Mouse (Mus musculus) ES-Bruce4 (cell line): Measurements from ENCODE around the gene Galnt6. TPM values are rescaled to one million over a fixed set of nuclear protein-coding genes. Genes with fewer than 3 reads are reported as not detected.
A peak's percentile ranks its signal among the peaks of the same experiment; 100 is the strongest.

ENCODE experiments used
- H3K27ac ChIP-seq: 2 replicates; pipeline ENCODE4 v1.5.1; 2012; ENCODE audit warnings: low read length, inconsistent platforms; ENCODE audit not compliant: insufficient read depth
- H3K27me3 ChIP-seq: 2 replicates; pipeline ENCODE4 v1.6.1; 2012; ENCODE audit warnings: mild to moderate bottlenecking, low read length, inconsistent platforms; ENCODE audit not compliant: control insufficient read depth, poor library complexity, insufficient read depth, severe bottlenecking
- H3K36me3 ChIP-seq: 2 replicates; pipeline ENCODE4 v1.6.1; 2012; ENCODE audit warnings: inconsistent platforms, mild to moderate bottlenecking, low read length, moderate library complexity; ENCODE audit not compliant: control insufficient read depth, poor library complexity, insufficient read depth, severe bottlenecking
- H3K4me1 ChIP-seq: one replicate; pipeline ENCODE4 v1.8.1; 2011; ENCODE audit warnings: low read length; ENCODE audit not compliant: control insufficient read depth, insufficient read depth
- H3K4me3 ChIP-seq: 2 replicates; pipeline ENCODE4 v1.5.1; 2011; ENCODE audit warnings: low read depth, mild to moderate bottlenecking, low read length
- H3K9ac ChIP-seq: 2 replicates; pipeline ENCODE4 v1.6.1; 2012; ENCODE audit warnings: low read depth, mild to moderate bottlenecking, inconsistent platforms; ENCODE audit not compliant: poor library complexity, severe bottlenecking
- H3K9me3 ChIP-seq: replicated peaks from 2 replicates; pipeline ENCODE4 v1.6.1; 2012; ENCODE audit warnings: mild to moderate bottlenecking, low read length, inconsistent platforms; ENCODE audit not compliant: control insufficient read depth, poor library complexity, insufficient read depth, severe bottlenecking
- CTCF ChIP-seq: IDR thresholded peaks from one replicate; pipeline ENCODE4 v1.8.1; 2011; ENCODE audit warnings: low read depth, low read length
- EP300 ChIP-seq: IDR thresholded peaks from 2 replicates; pipeline ENCODE4 v1.6.1; 2011; ENCODE audit warnings: low read depth, low read length; ENCODE audit not compliant: insufficient read depth
- POLR2A ChIP-seq: IDR thresholded peaks from one replicate; pipeline ENCODE4 v1.8.1; 2011; ENCODE audit warnings: low read length; ENCODE audit not compliant: insufficient read depth
- polyA plus RNA-seq: library from polyadenylated mRNA; stranded (reverse); fragments of >200 nt; gene quantifications from 2 replicates; pipeline ENCODE4 v1.2.4, GENCODE M21; 2011; ENCODE audit warnings: low read depth; ENCODE audit not compliant: missing spikeins, insufficient read depth, insufficient read length

Galnt6 gene
- polyA plus RNA-seq, 1 experiment, result 28.1 TPM

- no peak overlapping the region for H3K4me3 ChIP-seq
- H3K27ac ChIP-seq, result no peak overlapping the region
- H3K9ac ChIP-seq, result no peak overlapping the region
- H3K36me3 ChIP-seq, result no peaks in the 10 kb centered on the region
- peaks cover 3% of the 10 kb centered on the region for H3K4me1 ChIP-seq
- H3K27me3 ChIP-seq, result no peaks in the 10 kb centered on the region
- no peaks in the 10 kb centered on the region for H3K9me3 ChIP-seq
- TF ChIP-seq EP300, result no peak
- TF ChIP-seq POLR2A, result no peak
- no peak for TF ChIP-seq CTCF
Observed at GRCm38 (mm10) chr15:100675486-100675885, 53.7 kb downstream of the Galnt6 start.

DNA sequence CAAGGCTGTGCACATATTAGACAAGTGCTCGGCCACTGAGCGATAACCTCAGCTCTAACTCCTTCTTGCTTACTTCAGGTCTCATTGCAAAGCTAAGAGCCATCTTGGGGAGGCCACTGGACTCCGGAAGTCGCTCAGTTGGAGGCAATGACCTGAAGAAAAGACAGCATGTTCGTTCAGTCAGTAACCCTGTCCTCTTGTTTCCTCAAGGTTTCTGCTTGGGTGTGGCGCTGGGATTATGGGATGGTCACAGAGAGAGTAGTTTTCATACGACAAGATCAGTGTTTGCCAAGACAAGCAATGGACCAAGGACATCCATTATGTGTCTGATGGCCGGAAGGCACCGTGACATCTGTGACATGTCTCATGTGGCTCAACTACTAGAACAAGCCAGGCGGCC is 54.6 kb downstream of the Galnt6 start:
- TF ChIP-seq POLR2A, result no peak
- no peak overlapping the region for H3K9ac ChIP-seq
- H3K27ac ChIP-seq, result no peak overlapping the region
- no peaks in the 10 kb centered on the region for H3K27me3 ChIP-seq
- no peaks in the 10 kb centered on the region for H3K9me3 ChIP-seq
- H3K4me1 ChIP-seq, result peaks cover 3% of the 10 kb centered on the region
- no peaks in the 10 kb centered on the region for H3K36me3 ChIP-seq
- H3K4me3 ChIP-seq, result no peak overlapping the region

DNA sequence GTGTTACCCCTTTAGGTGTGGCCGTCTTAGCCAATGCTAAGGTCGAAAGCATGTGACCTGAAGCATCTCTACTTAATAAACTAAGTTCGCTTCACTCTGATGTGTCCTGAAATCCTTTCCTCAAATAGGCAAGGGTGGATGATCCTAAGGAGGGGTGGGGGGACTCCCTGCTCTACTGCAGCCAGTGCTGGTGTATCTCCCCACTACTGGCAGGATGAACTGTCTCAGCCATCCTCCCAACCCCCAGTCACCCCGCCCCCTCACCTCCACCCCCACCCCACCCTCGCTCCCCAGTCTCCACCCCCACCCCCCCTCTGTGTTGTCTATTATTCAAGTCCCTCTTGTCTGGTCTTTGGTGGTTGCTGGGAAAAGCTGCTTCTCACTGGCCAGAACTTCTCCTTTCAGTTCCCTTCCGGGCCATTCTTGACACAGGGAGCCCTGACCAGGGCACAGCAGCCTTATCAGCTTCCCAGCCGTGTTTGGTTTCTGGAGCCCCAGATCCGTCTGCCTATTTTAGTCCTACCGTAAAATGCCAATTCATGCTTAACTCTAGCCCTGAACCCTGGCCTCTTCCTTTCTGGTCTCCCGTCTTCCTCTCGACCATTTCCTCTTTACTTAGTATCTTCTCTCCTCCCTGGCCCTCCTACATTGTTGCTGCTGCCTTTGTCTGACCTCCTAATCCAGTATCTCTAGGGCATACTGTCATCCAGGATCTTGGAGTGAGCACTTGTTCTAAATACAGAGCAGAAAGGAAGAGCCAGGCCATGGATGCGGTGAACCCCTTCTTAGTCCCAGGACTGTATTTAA is 55.4 kb downstream of the Galnt6 start:
- no peaks in the 10 kb centered on the region for H3K36me3 ChIP-seq
- H3K4me1 ChIP-seq, result peaks cover 3% of the 10 kb centered on the region
- no peaks in the 10 kb centered on the region for H3K27me3 ChIP-seq
- no peak overlapping the region for H3K9ac ChIP-seq
- H3K9me3 ChIP-seq, result no peaks in the 10 kb centered on the region
- peak overlapping the region; percentile 72 for H3K27ac ChIP-seq
- TF ChIP-seq EP300 (no peak), POLR2A (no peak), CTCF (no peak)
- no peak overlapping the region for H3K4me3 ChIP-seq

DNA sequence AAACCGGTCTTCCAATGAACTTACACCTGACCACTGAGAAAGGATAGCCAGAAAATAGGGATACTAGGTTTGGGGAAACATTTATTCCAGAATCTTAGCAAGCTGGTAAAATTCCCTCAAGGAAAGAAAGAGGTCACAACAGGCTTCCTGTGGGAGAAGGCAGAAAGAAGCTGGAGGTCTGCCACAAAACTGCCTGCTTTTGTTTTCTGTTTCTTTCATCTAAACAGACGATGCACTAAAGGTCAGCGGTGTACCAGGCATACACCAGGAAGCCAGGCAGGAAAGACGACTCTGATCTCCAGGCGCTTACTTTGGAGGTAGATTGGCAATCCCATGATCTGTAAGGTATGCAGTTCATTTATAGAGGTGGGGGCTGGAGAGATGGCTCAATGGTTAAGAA is 58.3 kb downstream of the Galnt6 start:
- no peaks in the 10 kb centered on the region for H3K9me3 ChIP-seq

DNA sequence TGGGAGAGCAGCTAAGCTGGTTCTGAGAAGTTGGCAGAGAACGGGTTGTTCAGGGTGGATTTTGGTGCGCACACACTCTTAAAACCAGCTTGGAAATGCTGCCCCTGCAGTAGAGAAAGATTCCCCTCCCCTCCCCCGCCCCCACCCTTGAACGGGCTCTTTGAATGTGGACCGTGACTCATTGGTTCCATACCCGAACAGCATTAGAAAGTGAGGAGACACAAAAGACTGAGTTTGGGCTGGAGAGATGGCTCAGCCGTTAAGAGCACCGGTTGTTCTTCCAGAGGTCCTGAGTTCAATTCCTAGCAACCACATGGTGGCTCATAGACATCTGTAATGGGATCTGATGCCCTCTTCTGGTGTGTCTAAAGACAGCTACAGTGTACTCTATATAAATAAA is 59.2 kb downstream of the Galnt6 start:
- Histone ChIP-seq H3K4me3 (no peak overlapping the region), H3K27me3 (no peaks in the 10 kb centered on the region), H3K9me3 (no peaks in the 10 kb centered on the region), H3K4me1 (peaks cover 1% of the 10 kb centered on the region), H3K9ac (no peak overlapping the region), H3K27ac (no peak overlapping the region), H3K36me3 (no peaks in the 10 kb centered on the region)
- TF ChIP-seq CTCF, result no peak
- no peak for TF ChIP-seq POLR2A
- TF ChIP-seq EP300, result no peak

More for the DNA sequence above, 58.3 kb downstream of the Galnt6 start:
- Histone ChIP-seq H3K27ac (no peak overlapping the region), H3K27me3 (no peaks in the 10 kb centered on the region), H3K9ac (no peak overlapping the region), H3K4me3 (no peak overlapping the region), H3K4me1 (peaks cover 4% of the 10 kb centered on the region), H3K36me3 (no peaks in the 10 kb centered on the region)
- TF ChIP-seq POLR2A (no peak), EP300 (no peak), CTCF (no peak)

DNA sequence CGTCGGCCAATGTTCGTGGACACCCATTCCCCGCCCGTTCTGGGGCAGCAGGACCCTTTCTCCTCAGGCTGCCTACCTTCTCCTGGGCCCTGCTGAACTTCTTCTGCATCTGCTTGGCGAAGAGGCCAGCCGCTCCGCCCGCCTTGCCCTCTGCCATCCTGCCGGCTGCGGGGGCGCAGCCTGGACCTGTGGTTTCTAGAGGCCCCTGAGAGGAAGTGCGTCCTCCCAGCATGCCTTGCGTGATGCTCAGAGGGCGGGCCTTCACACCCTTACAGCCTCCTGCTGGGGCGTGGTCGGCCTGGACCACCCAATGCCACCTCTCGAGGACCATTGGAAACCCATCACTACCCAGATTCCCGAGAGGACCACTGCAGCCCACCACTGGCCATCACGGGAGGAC is 59.8 kb downstream of the Galnt6 start, which contains the start of gene Bin2:
Gene Bin2, minus strand, starts transcription at position 217 of the 400 bp plus-strand sequence.
- Histone ChIP-seq H3K4me3 (peak within 1 kb of the TSS; percentile 80), H3K36me3 (no peaks in the 10 kb centered on the region), H3K9ac (peak within 1 kb of the TSS; percentile 38), H3K27ac (no peak within 1 kb of the TSS), H3K27me3 (no peaks in the 10 kb centered on the region), H3K4me1 (peaks cover 1% of the 10 kb centered on the region), H3K9me3 (no peaks in the 10 kb centered on the region)
- TF ChIP-seq POLR2A (peak; percentile 55), EP300 (0 out of 2 replicates have a peak, but pooled peaks have one; percentile 4), CTCF (no peak)
